Mouse (Mus musculus) lung, adult 2 months (tissue): ENCODE results near the gene Rras. TPM values are rescaled to one million over a fixed set of nuclear protein-coding genes. Genes with fewer than 3 reads are reported as not detected.

ENCODE experiments used
- DNase-seq: peaks from one replicate; pipeline ENCODE4 v3.0.0; 2022
- H3K4me1 ChIP-seq: fragments of 200-500 bp; 2 replicates; pipeline ENCODE4 v1.6.1; 2011; ENCODE audit warnings: low read length; ENCODE audit not compliant: control insufficient read depth, insufficient read depth
- H3K4me3 ChIP-seq: fragments of 200-500 bp; replicated peaks from 2 replicates; pipeline ENCODE3; 2011; ENCODE audit warnings: low read depth, mild to moderate bottlenecking, control low read depth, low read length; ENCODE audit errors: extremely low read depth
- CTCF ChIP-seq: fragments of 200-500 bp; IDR thresholded peaks from 2 replicates; pipeline ENCODE4 v1.5.1; 2011; ENCODE audit warnings: mild to moderate bottlenecking, low read length, control low read depth; ENCODE audit not compliant: insufficient read depth
- POLR2A ChIP-seq: fragments of 200-500 bp; IDR thresholded peaks from 2 replicates; pipeline ENCODE4 v1.6.1; 2011; ENCODE audit warnings: low read depth, mild to moderate bottlenecking, control low read depth, low read length, borderline replicate concordance; ENCODE audit errors: extremely low read depth
- WGBS: fragments of 180-500 bp; shearing (Covaris S2); methylation state at CpG from one replicate; pipeline ENCODE4 v1.1.7; 2018; 5-methylcytosine and 5-hydroxymethylcytosine counted together
- polyA plus RNA-seq: library from polyadenylated mRNA; depleted of rRNA; stranded (reverse); fragments of >200 nt; gene quantifications from 2 replicates; pipeline ENCODE4 v1.2.3, GENCODE M21; 2012

The Rras gene
- polyA plus RNA-seq, 1 experiment = 237 TPM

- TF ChIP-seq CTCF = no peak
- no peak for TF ChIP-seq POLR2A
- Histone ChIP-seq H3K4me3 (no peak overlapping the region), H3K4me1 (peaks cover 5% of the 10 kb centered on the region)
- 72% methylated on average over 7 of the region's 7 CpGs for WGBS
- no peak for DNase-seq
Observed at GRCm38 (mm10) chr7:44983944-44984832, 33.6 kb upstream of the Rras start.

- peaks cover 5% of the 10 kb centered on the region for H3K4me1 ChIP-seq
- 40% methylated on average over 3 of the region's 3 CpGs for WGBS
- no peak overlapping the region for H3K4me3 ChIP-seq
- TF ChIP-seq POLR2A = no peak
- TF ChIP-seq CTCF = no peak
- no peak for DNase-seq
Observed at GRCm38 (mm10) chr7:44984833-44985164, 33.0 kb upstream of the Rras start.

GRCm38 (mm10) chr7:44985595-44986191 is 32.1 kb upstream of the Rras start:
- TF ChIP-seq POLR2A (no peak), CTCF (no peak)
- H3K4me1 ChIP-seq = peaks cover 5% of the 10 kb centered on the region
- 1% methylated on average over 45 of the region's 45 CpGs for WGBS
- H3K4me3 ChIP-seq = peak overlapping the region; percentile 79
- DNase-seq = peak; percentile 44

- peak; percentile 98 for DNase-seq
- WGBS = 1% methylated on average over 42 of the region's 42 CpGs
- Histone ChIP-seq H3K4me3 (peak within 1 kb of the TSS; percentile 79), H3K4me1 (peaks cover 5% of the 10 kb centered on the region)
- TF ChIP-seq POLR2A (peak; percentile 77), CTCF (no peak)
Observed at GRCm38 (mm10) chr7:44986192-44986878, 31.4 kb upstream of the Rras start, which contains the start of gene Prmt1. Gene Prmt1, minus strand, starts transcription at chr7:44986568.

GRCm38 (mm10) chr7:44986879-44987718 is 30.7 kb upstream of the Rras start:
- Histone ChIP-seq H3K4me3 (peak overlapping the region; percentile 72), H3K4me1 (peaks cover 5% of the 10 kb centered on the region)
- WGBS = under 1% methylated on average over 29 of the region's 29 CpGs
- DNase-seq = no peak
- no peak for TF ChIP-seq CTCF
- TF ChIP-seq POLR2A = peak; percentile 66; the same call in 1 of the 2 replicates

GRCm38 (mm10) chr7:44996672-44997071 is 21.1 kb upstream of the Rras start:
- DNase-seq = no peak
- Histone ChIP-seq H3K4me3 (peak overlapping the region; percentile 94), H3K4me1 (peaks cover 10% of the 10 kb centered on the region; the same call in 1 of the 2 replicates)
- TF ChIP-seq POLR2A (no peak), CTCF (no peak)
- WGBS = 7% methylated on average over 10 of the region's 10 CpGs

GRCm38 (mm10) chr7:44997231-44997939 is 20.4 kb upstream of the Rras start, which contains the start of gene Irf3:
Gene Irf3, plus strand, starts transcription at chr7:44997648.
- DNase-seq = peak; percentile 98
- Histone ChIP-seq H3K4me3 (peak within 1 kb of the TSS; percentile 94), H3K4me1 (peaks cover 10% of the 10 kb centered on the region; the same call in 1 of the 2 replicates)
- no peak for TF ChIP-seq CTCF
- TF ChIP-seq POLR2A = peak; percentile 89; the same call in 1 of the 2 replicates
- under 1% methylated on average over 43 of the region's 43 CpGs for WGBS

GRCm38 (mm10) chr7:44997940-44998428 is 19.8 kb upstream of the Rras start:
- no peak for DNase-seq
- Histone ChIP-seq H3K4me1 (peaks cover 10% of the 10 kb centered on the region; the same call in 1 of the 2 replicates), H3K4me3 (peak overlapping the region; percentile 94)
- WGBS = under 1% methylated on average over 15 of the region's 15 CpGs
- no peak for TF ChIP-seq POLR2A
- TF ChIP-seq CTCF = no peak
